Comparison of ENCODE assay signal across 8 mouse cellular contexts in genomic region chr11:35006773-35007567, GRCm38 (mm10).
DNase-seq lines count a peak whose midpoint lies in the region; ATAC-seq and TF ChIP-seq lines count a peak whose summit lies in the region.

No protein-coding gene starts in this region.

- H3K27ac ChIP-seq in heart, embryonic 12.5 days (ENCODE audit: poor library complexity, severe bottlenecking) = 0 out of 2 replicates have a peak overlapping the region, but pooled peaks have one; percentile 11
- no peak overlapping the region for H3K27ac ChIP-seq in limb, embryonic 14.5 days (replicated peaks; ENCODE audit: low read depth, low read length)
- H3K27ac ChIP-seq in midbrain, embryonic 16.5 days (ENCODE audit: low read length) = no peak overlapping the region

- no peaks in the 10 kb centered on the region for H3K27me3 ChIP-seq in heart, embryonic 12.5 days (replicated peaks)
- peaks cover 4% of the 10 kb centered on the region; the same call in 1 of the 2 replicates for H3K27me3 ChIP-seq in limb, embryonic 14.5 days (ENCODE audit: control insufficient read depth, insufficient read depth, low read length)
- H3K27me3 ChIP-seq in midbrain, embryonic 16.5 days (ENCODE audit: control insufficient read depth, insufficient read depth, low read depth, low read length) = no peaks in the 10 kb centered on the region

- DNase-seq in heart, postnatal 25 days (ENCODE audit: low spot score) = no peak
- DNase-seq in embryo, embryonic 11 days = peak; percentile 38
- DNase-seq in limb, embryonic 14.5 days (ENCODE audit: low spot score) = no peak
- no peak for DNase-seq in right cerebral cortex, postnatal 25 days
- DNase-seq in spleen, adult 12 weeks (ENCODE audit: low spot score) = no peak
- no peak for DNase-seq in thymus, adult 18-20 months

- no peaks in the 10 kb centered on the region for H3K9me3 ChIP-seq in heart, embryonic 12.5 days (replicated peaks)
- H3K9me3 ChIP-seq in limb, embryonic 14.5 days (ENCODE audit: control insufficient read depth, low read length) = no peaks in the 10 kb centered on the region
- no peaks in the 10 kb centered on the region for H3K9me3 ChIP-seq in midbrain, embryonic 16.5 days (replicated peaks; ENCODE audit: control insufficient read depth, low read length, poor library complexity, severe bottlenecking)

- WGBS in heart, embryonic 12.5 days = 28% methylated on average over 20 of the region's 20 CpGs
- WGBS in limb, embryonic 14.5 days = 16% methylated on average over 20 of the region's 20 CpGs
- WGBS in midbrain, embryonic 16.5 days = 35% methylated on average over 20 of the region's 20 CpGs

- H3K36me3 ChIP-seq in heart, embryonic 12.5 days = no peaks in the 10 kb centered on the region
- no peaks in the 10 kb centered on the region for H3K36me3 ChIP-seq in limb, embryonic 14.5 days (ENCODE audit: control insufficient read depth, insufficient read depth, low read length)
- no peaks in the 10 kb centered on the region for H3K36me3 ChIP-seq in midbrain, embryonic 16.5 days (ENCODE audit: control insufficient read depth, insufficient read depth, low read length)

- H3K4me3 ChIP-seq in heart, embryonic 12.5 days = peak overlapping the region; percentile 21; the same call in 1 of the 2 replicates
- H3K4me3 ChIP-seq in limb, embryonic 14.5 days (replicated peaks; ENCODE audit: low read length) = 0 out of 2 replicates have a peak overlapping the region, but pooled peaks have one; percentile 8
- H3K4me3 ChIP-seq in midbrain, embryonic 16.5 days (ENCODE audit: low read depth, low read length) = no peak overlapping the region

- H3K4me2 ChIP-seq in heart, embryonic 12.5 days = peak overlapping the region; percentile 65
- peak overlapping the region; percentile 27 for H3K4me2 ChIP-seq in limb, embryonic 14.5 days (replicated peaks; ENCODE audit: low read depth, low read length, severe bottlenecking)
- peak overlapping the region; percentile 29; the same call in 1 of the 2 replicates for H3K4me2 ChIP-seq in midbrain, embryonic 16.5 days (ENCODE audit: low read length)

- ATAC-seq in heart, embryonic 12.5 days (ENCODE audit: insufficient number of reproducible peaks, low FRiP score) = no peak
- ATAC-seq in limb, embryonic 14.5 days (ENCODE audit: low FRiP score, low read depth) = no peak
- ATAC-seq in midbrain, embryonic 16.5 days = no peak

- H3K9ac ChIP-seq in heart, embryonic 12.5 days = peak overlapping the region; percentile 40; the same call in 1 of the 2 replicates
- no peak overlapping the region; the same call in 1 of the 2 replicates for H3K9ac ChIP-seq in limb, embryonic 14.5 days (ENCODE audit: low read depth, low read length, severe bottlenecking)
- H3K9ac ChIP-seq in midbrain, embryonic 16.5 days (ENCODE audit: low read depth, low read length) = no peak overlapping the region

- H3K4me1 ChIP-seq in heart, embryonic 12.5 days (replicated peaks) = peaks cover 19% of the 10 kb centered on the region
- peaks cover 12% of the 10 kb centered on the region for H3K4me1 ChIP-seq in limb, embryonic 14.5 days (ENCODE audit: control insufficient read depth, insufficient read depth, low read length)
- H3K4me1 ChIP-seq in midbrain, embryonic 16.5 days (ENCODE audit: control insufficient read depth, insufficient read depth, low read length) = peaks cover 13% of the 10 kb centered on the region

- no peak for TF ChIP-seq POLR2A in limb, embryonic 14.5 days (IDR thresholded peaks at IDR 0.05; ENCODE audit: borderline replicate concordance, extremely low read depth, insufficient read depth, insufficient read length)

- intact Hi-C loops in heart, postnatal 25 days (cut with DNase I) = no loop called here
